In the genomic region with DNA sequence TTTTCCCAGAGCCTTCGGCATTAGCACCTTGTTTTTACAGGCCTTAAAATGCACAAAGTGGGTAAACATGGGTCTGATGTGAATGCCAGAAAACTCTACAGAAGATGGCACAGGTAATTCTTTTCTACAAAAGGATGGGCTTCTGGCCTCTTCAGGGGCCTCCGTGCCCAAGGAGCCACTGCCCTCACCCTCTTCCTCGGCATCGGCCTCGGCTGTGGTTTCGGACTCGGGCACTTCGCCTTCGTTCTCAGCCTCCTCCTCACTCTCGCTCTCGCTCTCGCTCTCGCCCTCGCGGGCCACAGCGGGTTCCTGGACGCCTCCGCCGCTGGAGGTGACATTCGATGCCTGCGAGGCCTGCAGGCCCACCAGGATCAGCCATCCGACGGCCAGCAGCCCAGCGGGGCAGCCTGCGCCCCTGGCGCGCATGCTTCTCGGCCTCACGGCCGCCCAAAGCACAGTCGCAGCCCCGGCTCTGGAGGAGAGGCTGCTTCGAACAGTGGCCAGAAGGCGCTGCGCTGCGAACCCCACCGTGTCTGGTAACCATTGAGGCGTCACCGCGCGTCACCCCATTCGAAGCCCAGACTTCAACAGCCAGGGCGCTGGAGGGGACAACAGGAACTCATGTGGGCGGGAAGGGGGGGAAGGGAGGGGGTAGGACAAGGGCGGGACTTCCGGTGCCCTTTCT, we compare ENCODE assay signal across 8 mouse cellular contexts. TPM values are rescaled to one million over a fixed set of nuclear protein-coding genes. Genes with fewer than 3 reads are reported as not detected.
A peak's percentile ranks its signal among the peaks of the same experiment; 100 is the strongest.
DNase-seq lines count a peak whose midpoint lies in the region; ATAC-seq and TF ChIP-seq lines count a peak whose summit lies in the region.
"Had no signal": no experiment of that assay in that cellular context is flagged by ENCODE, and none has a peak within 500 bp of the region (broad histone marks: within the 10 kb centered on the region; RNA-seq: fewer than 3 reads in every experiment).

Spaca1 (minus strand) TSS at position 621 of the 685 bp plus-strand sequence.

- H3K4me1 ChIP-seq in hindbrain, embryonic 12.5 days, result peaks cover 4% of the 10 kb centered on the region; the same call in 1 of the 2 replicates
- no peaks in the 10 kb centered on the region for H3K4me1 ChIP-seq in liver, postnatal 0 days (ENCODE audit: insufficient read depth)
- H3K4me1 ChIP-seq in stomach, embryonic 16.5 days (ENCODE audit: control insufficient read depth, insufficient read depth, low read length), result no peaks in the 10 kb centered on the region
- H3K4me1 ChIP-seq: liver, embryonic 15.5 days had no signal

- peak within 1 kb of the TSS; percentile 51; the same call in 1 of the 2 replicates for H3K9ac ChIP-seq in hindbrain, embryonic 12.5 days
- no peak within 1 kb of the TSS for H3K9ac ChIP-seq in liver, postnatal 0 days (replicated peaks)
- H3K9ac ChIP-seq in stomach, embryonic 16.5 days (ENCODE audit: low read length), result peak within 1 kb of the TSS; percentile 63
- H3K9ac ChIP-seq: liver, embryonic 15.5 days had no signal

- no peak for TF ChIP-seq EP300 in liver, postnatal 0 days (IDR thresholded peaks at IDR 0.05; ENCODE audit: low read depth)

- 45% methylated on average over 46 of the region's 46 CpGs for WGBS in hindbrain, embryonic 12.5 days
- WGBS in liver, postnatal 0 days (ENCODE audit: insufficient replicate concordance), result 53% methylated on average over 45 of the region's 46 CpGs
- 45% methylated on average over 46 of the region's 46 CpGs for WGBS in stomach, embryonic 16.5 days

- H3K27me3 ChIP-seq in hindbrain, embryonic 12.5 days, result no peaks in the 10 kb centered on the region
- no peaks in the 10 kb centered on the region for H3K27me3 ChIP-seq in liver, postnatal 0 days (ENCODE audit: insufficient read depth, low read length)
- H3K27me3 ChIP-seq in stomach, embryonic 16.5 days (ENCODE audit: control insufficient read depth, insufficient read depth, low read length), result no peaks in the 10 kb centered on the region
- H3K27me3 ChIP-seq: liver, embryonic 15.5 days had no signal

- H3K27ac ChIP-seq in hindbrain, embryonic 12.5 days, result no peak within 1 kb of the TSS
- H3K27ac ChIP-seq in liver, postnatal 0 days (ENCODE audit: low read depth), result no peak within 1 kb of the TSS
- no peak within 1 kb of the TSS for H3K27ac ChIP-seq in stomach, embryonic 16.5 days (ENCODE audit: low read length)
- H3K27ac ChIP-seq: liver, embryonic 15.5 days had no signal

- DNase-seq in right cerebral cortex, postnatal 14 days, result peak; percentile 3
- DNase-seq in right cerebral cortex, adult 2 months (ENCODE audit: low spot score in 2 of 2), result no peak
- DNase-seq in liver, postnatal 0 days, result no peak
- no peak for DNase-seq in urinary bladder, adult 18-20 months (ENCODE audit: low spot score in 2 of 2)

- H3K9me3 ChIP-seq in hindbrain, embryonic 12.5 days (replicated peaks), result no peaks in the 10 kb centered on the region
- no peaks in the 10 kb centered on the region for H3K9me3 ChIP-seq in liver, postnatal 0 days (ENCODE audit: low read length)
- H3K9me3 ChIP-seq in stomach, embryonic 16.5 days (replicated peaks; ENCODE audit: control insufficient read depth, low read length), result no peaks in the 10 kb centered on the region
- H3K9me3 ChIP-seq: liver, embryonic 15.5 days had no signal

- H3K36me3 ChIP-seq in hindbrain, embryonic 12.5 days, result no peaks in the 10 kb centered on the region
- no peaks in the 10 kb centered on the region for H3K36me3 ChIP-seq in liver, postnatal 0 days (replicated peaks; ENCODE audit: insufficient read depth, low read length)
- no peaks in the 10 kb centered on the region for H3K36me3 ChIP-seq in stomach, embryonic 16.5 days (ENCODE audit: control insufficient read depth, insufficient read depth, low read length)
- H3K36me3 ChIP-seq: liver, embryonic 15.5 days had no signal

- 0 out of 2 replicates have a peak, but pooled peaks have one; percentile 11 for ATAC-seq in common myeloid progenitor, adult 5-6 weeks (replicated peaks; ENCODE audit: low read depth, poor library complexity, severe bottlenecking)
- ATAC-seq in hindbrain, embryonic 12.5 days (ENCODE audit: low FRiP score), result no peak
- no peak for ATAC-seq in liver, postnatal 0 days
- ATAC-seq in stomach, embryonic 16.5 days (ENCODE audit: insufficient read depth, low FRiP score), result no peak

- TF ChIP-seq CTCF in liver, postnatal 0 days (IDR thresholded peaks at IDR 0.05; ENCODE audit: low read depth), result no peak

- peak within 1 kb of the TSS; percentile 30 for H3K4me3 ChIP-seq in hindbrain, embryonic 12.5 days
- H3K4me3 ChIP-seq in liver, postnatal 0 days (ENCODE audit: low read depth, low read length), result no peak within 1 kb of the TSS
- peak within 1 kb of the TSS; percentile 24 for H3K4me3 ChIP-seq in stomach, embryonic 16.5 days (replicated peaks; ENCODE audit: low read length)
- H3K4me3 ChIP-seq: liver, embryonic 15.5 days had no signal

- peak within 1 kb of the TSS; percentile 58 for H3K4me2 ChIP-seq in hindbrain, embryonic 12.5 days (replicated peaks)
- peak within 1 kb of the TSS; percentile 32; the same call in 1 of the 2 replicates for H3K4me2 ChIP-seq in liver, postnatal 0 days (ENCODE audit: low read depth, low read length)
- peak within 1 kb of the TSS; percentile 53 for H3K4me2 ChIP-seq in stomach, embryonic 16.5 days (ENCODE audit: low read depth, low read length)
- H3K4me2 ChIP-seq: liver, embryonic 15.5 days had no signal

RNA-seq across cellular contexts. Expression of gene Spaca1, which starts in this region (rescaled TPM):
- total RNA-seq in common myeloid progenitor, adult 5-6 weeks (2017), result 0.37 and 1.4 TPM in 2 replicates
- polyA plus RNA-seq in hindbrain, embryonic 12.5 days (2016; fragmentation: Nextera tagmentation; extraction: Ambion mirVana), result 2.2 and 2.8 TPM in 2 replicates
- polyA plus RNA-seq in liver, postnatal 0 days (2015; fragmentation: Nextera tagmentation; extraction: Ambion mirVana), result 0.13 and 0.40 TPM in 2 replicates
- 0.57 and 1.0 TPM in 2 replicates for polyA plus RNA-seq in stomach, embryonic 16.5 days (2015; fragmentation: Nextera tagmentation; extraction: Ambion mirVana)
